7 mouse cellular contexts compared by ENCODE assay signal in genomic region chr2:103970041-103970790, GRCm38 (mm10). TPM values are rescaled to one million over a fixed set of nuclear protein-coding genes. Genes with fewer than 3 reads are reported as not detected.
DNase-seq lines count a peak whose midpoint lies in the region; ATAC-seq and TF ChIP-seq lines count a peak whose summit lies in the region.

No protein-coding gene starts in this region.

- peak overlapping the region; percentile 53 for H3K9ac ChIP-seq in intestine, embryonic 14.5 days (ENCODE audit: low read length)
- peak overlapping the region; percentile 64 for H3K9ac ChIP-seq in limb, embryonic 14.5 days (ENCODE audit: low read depth, low read length, severe bottlenecking)
- H3K9ac ChIP-seq in midbrain, embryonic 14.5 days (replicated peaks; ENCODE audit: low read length), result peak overlapping the region; percentile 82

- peak overlapping the region; percentile 67 for H3K4me3 ChIP-seq in intestine, embryonic 14.5 days (ENCODE audit: low read depth, low read length)
- peak overlapping the region; percentile 76 for H3K4me3 ChIP-seq in limb, embryonic 14.5 days (replicated peaks; ENCODE audit: low read length)
- H3K4me3 ChIP-seq in midbrain, embryonic 14.5 days (replicated peaks; ENCODE audit: low read depth, low read length), result peak overlapping the region; percentile 75

- peak; percentile 10; the same call in 1 of the 2 replicates for ATAC-seq in common myeloid progenitor, adult 5-6 weeks (replicated peaks; ENCODE audit: low read depth, poor library complexity, severe bottlenecking)
- ATAC-seq in intestine, embryonic 14.5 days (replicated peaks; ENCODE audit: low FRiP score, low TSS enrichment, low read depth), result peak; percentile 58
- ATAC-seq in limb, embryonic 14.5 days (ENCODE audit: low FRiP score, low read depth), result peak; percentile 53
- peak; percentile 68 for ATAC-seq in midbrain, embryonic 14.5 days (ENCODE audit: low FRiP score, low TSS enrichment)

- under 1% methylated on average over 50 of the region's 79 CpGs for WGBS in intestine, embryonic 14.5 days
- under 1% methylated on average over 45 of the region's 79 CpGs for WGBS in limb, embryonic 14.5 days
- 0% methylated on average over 73 of the region's 79 CpGs for WGBS in midbrain, embryonic 14.5 days

- 0 out of 2 replicates have a peak overlapping the region, but pooled peaks have one; percentile 33 for H3K27ac ChIP-seq in intestine, embryonic 14.5 days (ENCODE audit: low read depth)
- no peak overlapping the region for H3K27ac ChIP-seq in limb, embryonic 14.5 days (replicated peaks; ENCODE audit: low read depth, low read length)
- H3K27ac ChIP-seq in midbrain, embryonic 14.5 days (replicated peaks; ENCODE audit: low read depth, low read length), result peak overlapping the region; percentile 86

- H3K4me1 ChIP-seq in intestine, embryonic 14.5 days (replicated peaks; ENCODE audit: control insufficient read depth, insufficient read depth, low read length), result peaks cover 6% of the 10 kb centered on the region; the same call in 1 of the 2 replicates
- H3K4me1 ChIP-seq in limb, embryonic 14.5 days (ENCODE audit: control insufficient read depth, insufficient read depth, low read length), result peaks cover 11% of the 10 kb centered on the region
- H3K4me1 ChIP-seq in midbrain, embryonic 14.5 days (ENCODE audit: control insufficient read depth, insufficient read depth, low read length), result peaks cover 16% of the 10 kb centered on the region

- intact Hi-C loops in gastrocnemius, postnatal 36 days (cut with DNase I), result loop anchor here (10.0 kb wide), 1 partner anchor 405 kb away; the partner anchor contains the start of gene Abtb2

- peak; percentile 42 for DNase-seq in adrenal gland, adult 8-10 months
- DNase-seq in gastrocnemius, postnatal 36 days, result peak; percentile 29 to 56
- peak; percentile 81 for DNase-seq in intestine, embryonic 14.5 days (ENCODE audit: low spot score)
- DNase-seq in limb, embryonic 14.5 days (ENCODE audit: low spot score), result peak; percentile 16
- peak; percentile 78 for DNase-seq in midbrain, embryonic 14.5 days
- peak; percentile 75 to 79 for DNase-seq in spleen, postnatal 10 days (ENCODE audit: low spot score in 2 of 2)

- H3K4me2 ChIP-seq in intestine, embryonic 14.5 days (ENCODE audit: low read length), result peak overlapping the region; percentile 95
- H3K4me2 ChIP-seq in limb, embryonic 14.5 days (replicated peaks; ENCODE audit: low read depth, low read length, severe bottlenecking), result peak overlapping the region; percentile 98
- H3K4me2 ChIP-seq in midbrain, embryonic 14.5 days (ENCODE audit: low read length), result peak overlapping the region; percentile 91

- TF ChIP-seq POLR2A in limb, embryonic 14.5 days (IDR thresholded peaks at IDR 0.05; ENCODE audit: borderline replicate concordance, extremely low read depth, insufficient read depth, insufficient read length), result no peak

- H3K27me3 ChIP-seq in intestine, embryonic 14.5 days (replicated peaks; ENCODE audit: control insufficient read depth, insufficient read depth, low read length), result peaks cover 52% of the 10 kb centered on the region
- peaks cover 15% of the 10 kb centered on the region; the same call in 1 of the 2 replicates for H3K27me3 ChIP-seq in limb, embryonic 14.5 days (ENCODE audit: control insufficient read depth, insufficient read depth, low read length)
- H3K27me3 ChIP-seq in midbrain, embryonic 14.5 days (ENCODE audit: control insufficient read depth, insufficient read depth, low read length), result peaks cover 12% of the 10 kb centered on the region

- H3K9me3 ChIP-seq in intestine, embryonic 14.5 days (ENCODE audit: control insufficient read depth, low read length), result no peaks in the 10 kb centered on the region
- H3K9me3 ChIP-seq in limb, embryonic 14.5 days (ENCODE audit: control insufficient read depth, low read length), result no peaks in the 10 kb centered on the region
- no peaks in the 10 kb centered on the region for H3K9me3 ChIP-seq in midbrain, embryonic 14.5 days (ENCODE audit: control insufficient read depth, low read length)

- H3K36me3 ChIP-seq in intestine, embryonic 14.5 days (ENCODE audit: control insufficient read depth, insufficient read depth, low read length), result no peaks in the 10 kb centered on the region
- H3K36me3 ChIP-seq in limb, embryonic 14.5 days (ENCODE audit: control insufficient read depth, insufficient read depth, low read length), result no peaks in the 10 kb centered on the region
- no peaks in the 10 kb centered on the region for H3K36me3 ChIP-seq in midbrain, embryonic 14.5 days (ENCODE audit: control insufficient read depth, insufficient read depth, low read length)

RNA-seq across cellular contexts. Expression of gene Lmo2, which starts 12.4 kb away (rescaled TPM):
- 10 to 100 TPM; 21.2 to 41.8 (median 31.3) TPM for total RNA-seq in adrenal gland, adult 8-10 months (2022)
- 380 and 387 TPM in 2 replicates for total RNA-seq in common myeloid progenitor, adult 5-6 weeks (2017)
- total RNA-seq in gastrocnemius, postnatal 36 days (2021), result 1 to 10 TPM; 5.3 to 5.4 TPM
- polyA plus RNA-seq in intestine, embryonic 14.5 days (2014; fragmentation: Nextera tagmentation; extraction: Ambion mirVana), result 16.3 and 17.6 TPM in 2 replicates
- 17.8 and 18.1 TPM in 2 replicates for polyA plus RNA-seq in limb, embryonic 14.5 days (2012; rRNA removed)
- polyA plus RNA-seq in limb, embryonic 14.5 days (2014; fragmentation: Nextera tagmentation; extraction: Ambion mirVana), result 17.8 and 19.4 TPM in 2 replicates
- polyA plus RNA-seq in midbrain, embryonic 14.5 days (2014; fragmentation: Nextera tagmentation; extraction: Ambion mirVana), result 25.8 and 31.6 TPM in 2 replicates

RNA-seq across cellular contexts. Expression of gene Fbxo3, which starts 57.3 kb away (rescaled TPM):
- total RNA-seq in adrenal gland, adult 8-10 months (2022), result 10 to 100 TPM; 88.1 to 93.9 (median 93.1) TPM
- total RNA-seq in common myeloid progenitor, adult 5-6 weeks (2017), result 82.4 and 96.6 TPM in 2 replicates
- 10 to 100 TPM; 47.6 to 53.0 TPM for total RNA-seq in gastrocnemius, postnatal 36 days (2021)
- polyA plus RNA-seq in intestine, embryonic 14.5 days (2014; fragmentation: Nextera tagmentation; extraction: Ambion mirVana), result 49.6 and 53.4 TPM in 2 replicates
- 35.9 and 40.1 TPM in 2 replicates for polyA plus RNA-seq in limb, embryonic 14.5 days (2012; rRNA removed)
- polyA plus RNA-seq in limb, embryonic 14.5 days (2014; fragmentation: Nextera tagmentation; extraction: Ambion mirVana), result 47.6 and 52.0 TPM in 2 replicates
- 69.7 and 75.6 TPM in 2 replicates for polyA plus RNA-seq in midbrain, embryonic 14.5 days (2014; fragmentation: Nextera tagmentation; extraction: Ambion mirVana)

RNA-seq across cellular contexts. Expression of gene 4931422A03Rik, which starts 57.9 kb away (rescaled TPM):
- total RNA-seq in adrenal gland, adult 8-10 months (2022), result not detected
- 0.44 and 0.96 TPM in 2 replicates for total RNA-seq in common myeloid progenitor, adult 5-6 weeks (2017)
- total RNA-seq in gastrocnemius, postnatal 36 days (2021), result not detected
- 1.9 and 2.1 TPM in 2 replicates for polyA plus RNA-seq in intestine, embryonic 14.5 days (2014; fragmentation: Nextera tagmentation; extraction: Ambion mirVana)
- not detected in 2 replicates for polyA plus RNA-seq in limb, embryonic 14.5 days (2012; rRNA removed)
- 2.3 and 3.1 TPM in 2 replicates for polyA plus RNA-seq in limb, embryonic 14.5 days (2014; fragmentation: Nextera tagmentation; extraction: Ambion mirVana)
- polyA plus RNA-seq in midbrain, embryonic 14.5 days (2014; fragmentation: Nextera tagmentation; extraction: Ambion mirVana), result 2.6 and 2.7 TPM in 2 replicates

Comparison
In these comparisons a context has a peak if more than half of its experiments do, and no peak if none do; other contexts are left out.
1. DNase-seq: peak in every context shown above with its lines; median percentile 81 in intestine, embryonic 14.5 days; 78 in midbrain, embryonic 14.5 days; 77 in spleen, postnatal 10 days; 42 in gastrocnemius, postnatal 36 days; 42 in adrenal gland, adult 8-10 months; 16 in limb, embryonic 14.5 days.
2. ATAC-seq: peak in every context shown above with its lines; median percentile 68 in midbrain, embryonic 14.5 days; 58 in intestine, embryonic 14.5 days; 53 in limb, embryonic 14.5 days; 10 in common myeloid progenitor, adult 5-6 weeks.